In genomic region chr15:97348566-97349315, GRCm38 (mm10) we compare ENCODE assay signal across 28 mouse cellular contexts.
DNase-seq lines count a peak whose midpoint lies in the region; ATAC-seq and TF ChIP-seq lines count a peak whose summit lies in the region.
"Had no signal": no experiment of that assay in that cellular context is flagged by ENCODE, and none has a peak within 500 bp of the region (broad histone marks: within the 10 kb centered on the region; RNA-seq: fewer than 3 reads in every experiment).

No protein-coding gene starts in this region.

- 0 out of 2 replicates have a peak overlapping the region, but pooled peaks have one; percentile 14 for H3K4me3 ChIP-seq in heart, embryonic 13.5 days
- H3K4me3 ChIP-seq in lung, postnatal 0 days (ENCODE audit: low read depth, low read length), result no peak overlapping the region
- H3K4me3 ChIP-seq in gastrocnemius, adult 2 months, result no peak overlapping the region
- H3K4me3 ChIP-seq: embryonic facial prominence, embryonic 15.5 days; hindbrain, embryonic 10.5 days; limb, embryonic 12.5 days; liver, embryonic 13.5 days; megakaryocyte, embryonic 14.5 days; midbrain, embryonic 15.5 days; myocyte; neural tube, embryonic 13.5 days had no signal

- H3K9me3 ChIP-seq in heart, embryonic 13.5 days, result no peaks in the 10 kb centered on the region
- H3K9me3 ChIP-seq in lung, postnatal 0 days (ENCODE audit: low read length), result no peaks in the 10 kb centered on the region
- H3K9me3 ChIP-seq: embryonic facial prominence, embryonic 15.5 days; hindbrain, embryonic 10.5 days; limb, embryonic 12.5 days; liver, embryonic 13.5 days; midbrain, embryonic 15.5 days; neural tube, embryonic 13.5 days had no signal

- H3K36me3 ChIP-seq in heart, embryonic 13.5 days, result no peaks in the 10 kb centered on the region
- H3K36me3 ChIP-seq in lung, postnatal 0 days (ENCODE audit: insufficient read depth, low read length), result no peaks in the 10 kb centered on the region
- H3K36me3 ChIP-seq: embryonic facial prominence, embryonic 15.5 days; hindbrain, embryonic 10.5 days; limb, embryonic 12.5 days; liver, embryonic 13.5 days; midbrain, embryonic 15.5 days; neural tube, embryonic 13.5 days had no signal

- TF ChIP-seq CTCF in lung, postnatal 0 days (IDR thresholded peaks at IDR 0.05), result no peak
- no peak for TF ChIP-seq CTCF in gastrocnemius, adult 2 months (IDR thresholded peaks at IDR 0.05)

- TF ChIP-seq EP300 in lung, postnatal 0 days (IDR thresholded peaks at IDR 0.05), result no peak

- ATAC-seq in heart, embryonic 13.5 days (ENCODE audit: extremely low read depth, insufficient number of reproducible peaks, low FRiP score, low TSS enrichment), result no peak
- ATAC-seq in lung, postnatal 0 days, result peak; percentile 9; the same call in 1 of the 2 replicates
- ATAC-seq: activated CD4-positive, CD25-positive, alpha-beta regulatory T cell, adult 4 months; forebrain, embryonic 14.5 days; hindbrain, postnatal 0 days; intestine, embryonic 16.5 days; midbrain, embryonic 15.5 days had no signal

- peak overlapping the region; percentile 27; the same call in 1 of the 2 replicates for H3K4me2 ChIP-seq in heart, embryonic 13.5 days
- no peak overlapping the region for H3K4me2 ChIP-seq in lung, postnatal 0 days (replicated peaks; ENCODE audit: low read depth, low read length)
- H3K4me2 ChIP-seq: embryonic facial prominence, embryonic 15.5 days; limb, embryonic 12.5 days; liver, embryonic 13.5 days; midbrain, embryonic 15.5 days; neural tube, embryonic 13.5 days had no signal

- no peak overlapping the region for H3K9ac ChIP-seq in heart, embryonic 13.5 days
- no peak overlapping the region for H3K9ac ChIP-seq in lung, postnatal 0 days (replicated peaks; ENCODE audit: low read depth)
- H3K9ac ChIP-seq: embryonic facial prominence, embryonic 15.5 days; limb, embryonic 12.5 days; liver, embryonic 13.5 days; midbrain, embryonic 15.5 days; neural tube, embryonic 13.5 days had no signal

- no peak for DNase-seq in heart, adult 9 months (ENCODE audit: low spot score in 2 of 2)
- DNase-seq in lung, postnatal 0 days (ENCODE audit: low spot score), result peak; percentile 44
- no peak for DNase-seq in lung, postnatal 25 days (ENCODE audit: low spot score)
- peak; percentile 61 for DNase-seq in adrenal gland, adult 8-10 months
- no peak for DNase-seq in gastrocnemius, adult 2 months
- no peak for DNase-seq in left cerebral cortex, postnatal 25 days (ENCODE audit: low spot score in 2 of 2)
- DNase-seq: B cell, adult 2 months; cerebellum, adult 8-10 months; gastrocnemius, postnatal 25 days; kidney, adult 9 months; kidney, postnatal 36 days; layer of hippocampus, postnatal 36 days; liver, embryonic 13.5 days; lung, adult 2 months; lung, postnatal 36 days had no signal

- WGBS in heart, embryonic 13.5 days, result 48% methylated on average over 24 of the region's 24 CpGs
- 57% methylated on average over 24 of the region's 24 CpGs for WGBS in lung, postnatal 0 days

- intact Hi-C loops in gastrocnemius, adult 2 months (cut with DNase I), result no loop called here
- intact Hi-C loops in left cerebral cortex, postnatal 25 days (cut with DNase I), result no loop called here

- H3K4me1 ChIP-seq in heart, embryonic 13.5 days, result peaks cover 18% of the 10 kb centered on the region
- peaks cover 15% of the 10 kb centered on the region for H3K4me1 ChIP-seq in lung, postnatal 0 days (ENCODE audit: insufficient read depth, low read depth, low read length)
- H3K4me1 ChIP-seq: embryonic facial prominence, embryonic 15.5 days; hindbrain, embryonic 10.5 days; limb, embryonic 12.5 days; megakaryocyte, embryonic 14.5 days; midbrain, embryonic 15.5 days; neural tube, embryonic 13.5 days had no signal

- peaks cover 29% of the 10 kb centered on the region for H3K27me3 ChIP-seq in heart, embryonic 13.5 days (replicated peaks)
- no peaks in the 10 kb centered on the region for H3K27me3 ChIP-seq in lung, postnatal 0 days (replicated peaks; ENCODE audit: insufficient read depth, low read length)
- H3K27me3 ChIP-seq: CH12.LX; embryonic facial prominence, embryonic 15.5 days; limb, embryonic 12.5 days; liver, embryonic 13.5 days; midbrain, embryonic 15.5 days; neural tube, embryonic 13.5 days had no signal

- no peak overlapping the region for H3K27ac ChIP-seq in heart, embryonic 13.5 days (replicated peaks)
- no peak overlapping the region for H3K27ac ChIP-seq in lung, postnatal 0 days (ENCODE audit: low read length)
- no peak overlapping the region for H3K27ac ChIP-seq in gastrocnemius, adult 2 months
- H3K27ac ChIP-seq: embryonic facial prominence, embryonic 15.5 days; hindbrain, embryonic 10.5 days; hindbrain, postnatal 0 days; limb, embryonic 12.5 days; liver, embryonic 13.5 days; midbrain, embryonic 15.5 days; neural tube, embryonic 13.5 days had no signal

Comparison
In these comparisons a context has a peak if more than half of its experiments do, and no peak if none do; other contexts are left out.
1. DNase-seq: peak in lung, postnatal 0 days (single experiment) and adrenal gland, adult 8-10 months (single experiment); none in heart, adult 9 months (0 of 2), lung, postnatal 25 days (single experiment), gastrocnemius, adult 2 months (single experiment) and left cerebral cortex, postnatal 25 days (0 of 2).